Mouse (Mus musculus): ENCODE measurements around the gene Rfx2.
A peak's percentile ranks its signal among the peaks of the same experiment; 100 is the strongest.

- TF ChIP-seq CTCF (IDR thresholded peaks at IDR 0.05; ENCODE audit: low read depth), result peak; percentile 69
- no peak for TF ChIP-seq EP300 (IDR thresholded peaks at IDR 0.05; ENCODE audit: low read depth)
Observed at GRCm38 (mm10) chr17:56736534-56736933, 94.3 kb downstream of the Rfx2 start.
